Mouse (Mus musculus) brain, embryonic 18.5 days (tissue): ENCODE results near the gene Otud1.
A peak's percentile ranks its signal among the peaks of the same experiment; 100 is the strongest.

Experiments
- DNase-seq: peaks from one replicate; pipeline ENCODE4 v3.0.0-alpha.2; 2012; ENCODE audit warnings: low read depth, low spot score

Gene Otud1

DNA sequence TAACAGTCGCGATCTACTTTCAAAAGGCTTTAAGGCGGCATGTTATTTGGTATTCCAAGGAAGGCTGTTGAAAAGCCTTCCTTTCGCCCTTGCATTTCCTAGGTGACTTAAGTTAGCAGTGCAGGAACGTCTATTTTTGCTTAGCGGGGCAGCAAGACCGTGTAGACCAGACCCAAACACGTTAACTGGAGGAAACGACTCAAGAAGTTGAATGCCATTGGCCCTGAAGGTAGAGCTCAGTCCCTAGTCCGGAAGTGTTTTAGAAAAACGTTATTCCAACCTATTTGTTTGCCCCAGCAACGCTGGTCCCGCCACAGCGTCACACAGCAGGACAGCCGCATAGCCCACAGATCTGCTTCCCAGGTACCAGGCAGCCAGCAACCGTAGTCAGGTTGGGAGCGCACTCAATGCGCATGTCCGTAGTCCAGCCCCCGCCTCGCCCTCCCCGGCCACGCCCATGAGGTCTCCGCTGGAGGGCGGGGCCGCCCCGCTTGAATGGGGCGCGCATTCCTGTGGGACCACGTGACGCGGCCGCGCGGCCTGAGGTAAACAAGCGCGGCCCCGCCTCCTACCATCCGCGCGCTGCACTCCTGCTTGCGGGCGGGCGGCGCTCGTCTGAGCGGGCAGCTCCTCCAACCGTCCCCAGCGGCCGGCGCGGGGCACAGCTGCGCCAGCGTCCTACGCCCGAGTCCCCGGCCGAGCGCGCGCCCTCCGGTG is at the start of gene Otud1:
TSS of gene Otud1 (plus strand) at position 595 of the 717 bp plus-strand sequence.
- peak; percentile 85 for DNase-seq

DNA sequence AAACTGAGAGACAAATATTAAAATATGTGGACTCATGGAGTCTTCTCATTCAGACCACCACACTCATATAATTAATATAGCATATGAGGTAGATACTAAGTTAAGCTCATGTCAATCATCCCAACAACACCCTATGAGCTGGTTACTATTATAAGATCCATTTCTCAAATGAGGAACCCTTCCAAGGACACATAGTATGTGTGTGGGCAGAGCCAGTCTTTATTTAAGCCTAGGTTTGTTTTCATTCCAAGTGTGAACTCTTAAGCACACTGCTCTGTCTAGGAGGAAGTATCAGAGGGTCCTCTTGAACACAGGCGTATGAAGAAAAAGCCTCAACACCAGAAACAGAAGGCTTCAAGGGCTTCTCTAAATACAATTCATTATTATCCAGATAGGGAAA is 49.7 kb upstream of the Otud1 start:
- DNase-seq, result no peak

DNA sequence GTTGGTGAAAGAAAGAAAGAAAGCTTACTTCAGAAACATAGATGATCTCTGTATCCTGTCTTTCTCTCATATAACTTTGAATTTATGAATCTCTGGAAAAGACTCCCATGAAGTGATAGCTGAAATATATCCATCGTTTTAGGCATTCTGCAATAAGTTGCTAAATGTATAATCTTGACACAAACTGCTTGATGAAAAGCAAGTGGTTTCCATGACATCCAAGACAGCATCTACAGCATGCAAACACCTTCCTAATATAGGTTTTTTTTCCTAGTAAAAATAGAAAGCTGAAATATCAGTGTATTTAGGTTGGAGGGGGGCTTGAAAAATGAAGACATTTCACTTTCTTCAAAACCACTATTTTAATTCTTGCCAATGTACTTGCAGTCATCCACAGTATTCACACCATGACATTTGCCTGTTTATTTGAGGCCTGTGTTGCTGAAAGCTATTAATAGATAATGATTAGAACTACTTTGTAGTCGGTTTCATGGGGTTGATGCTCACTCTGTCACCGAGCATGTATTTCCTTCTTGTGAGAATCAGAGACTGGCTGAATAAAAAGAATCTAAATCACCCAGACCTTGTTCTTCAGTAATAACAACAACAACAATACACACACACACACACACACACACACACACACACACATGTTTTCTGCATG is 49.0 kb upstream of the Otud1 start:
- no peak for DNase-seq

DNA sequence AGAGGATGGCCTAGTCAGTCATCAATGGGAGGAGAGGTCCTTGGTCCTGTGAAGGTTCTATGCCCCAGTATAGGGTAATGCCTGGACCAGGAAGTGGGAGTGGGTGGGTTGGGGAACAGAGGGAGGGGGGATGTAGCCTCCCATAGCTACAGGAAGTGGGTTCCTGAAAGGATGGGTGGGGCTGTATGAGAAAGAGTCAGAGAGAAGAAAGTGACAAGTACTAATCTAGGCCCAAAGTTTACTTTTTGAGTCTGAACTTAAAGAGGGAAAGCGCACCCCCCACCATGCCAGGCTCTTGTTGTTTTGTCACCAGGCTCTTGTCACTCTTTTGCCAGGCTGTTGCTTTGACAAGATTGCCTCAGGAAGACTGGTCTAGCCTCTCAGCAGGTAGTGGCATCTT is 35.5 kb upstream of the Otud1 start:
- DNase-seq, result no peak

DNA sequence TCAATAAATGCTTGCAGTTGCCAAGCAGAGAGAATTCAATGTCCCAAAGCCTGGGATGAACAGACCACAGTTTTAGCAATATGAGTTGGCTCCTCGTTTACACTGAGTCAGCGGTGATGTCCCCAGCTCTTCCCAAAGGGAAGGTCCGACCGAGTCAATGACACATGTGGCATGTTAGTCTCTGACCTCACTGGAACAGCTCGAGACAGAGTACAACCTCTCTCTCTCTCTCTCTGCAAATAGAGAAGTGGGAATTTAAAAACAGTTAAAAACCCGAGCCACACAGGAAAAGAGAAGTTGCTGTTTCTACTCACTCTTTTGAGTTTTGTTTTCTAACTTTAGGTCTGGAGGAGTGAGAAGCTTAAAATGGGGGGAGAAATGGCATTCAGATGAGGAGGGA is 30.5 kb upstream of the Otud1 start:
- DNase-seq, result no peak

DNA sequence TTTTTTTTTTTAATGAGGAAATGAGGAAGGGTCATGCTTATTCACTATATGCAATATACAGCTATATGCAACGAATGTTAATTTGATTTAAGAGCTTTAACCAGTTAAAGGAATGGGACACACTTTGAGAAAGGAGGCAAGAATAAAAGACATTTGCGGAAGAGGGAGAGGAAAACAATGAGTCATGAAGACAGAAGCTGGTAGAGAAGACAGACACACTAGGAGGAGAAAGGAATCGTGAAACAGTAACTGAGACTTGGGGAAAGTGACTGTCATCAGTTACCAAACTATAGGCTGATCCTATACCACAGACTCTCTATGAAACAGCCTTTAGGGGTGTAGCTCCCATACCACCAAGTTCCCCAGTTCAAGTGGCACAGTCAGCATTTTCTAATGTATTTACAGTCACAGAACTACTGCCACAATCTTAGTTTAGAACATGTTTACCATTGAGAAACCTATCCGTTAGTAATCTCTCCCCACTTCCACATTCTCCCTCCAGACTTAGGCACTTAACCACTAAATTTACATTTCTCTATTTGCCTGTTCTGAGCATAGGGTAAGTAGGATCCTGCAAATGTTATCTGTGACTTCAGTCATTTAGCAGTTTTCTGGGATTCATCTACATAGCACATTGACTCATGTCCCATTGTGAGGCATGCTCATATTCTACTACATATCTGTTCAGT is 29.5 kb upstream of the Otud1 start:
- no peak for DNase-seq

DNA sequence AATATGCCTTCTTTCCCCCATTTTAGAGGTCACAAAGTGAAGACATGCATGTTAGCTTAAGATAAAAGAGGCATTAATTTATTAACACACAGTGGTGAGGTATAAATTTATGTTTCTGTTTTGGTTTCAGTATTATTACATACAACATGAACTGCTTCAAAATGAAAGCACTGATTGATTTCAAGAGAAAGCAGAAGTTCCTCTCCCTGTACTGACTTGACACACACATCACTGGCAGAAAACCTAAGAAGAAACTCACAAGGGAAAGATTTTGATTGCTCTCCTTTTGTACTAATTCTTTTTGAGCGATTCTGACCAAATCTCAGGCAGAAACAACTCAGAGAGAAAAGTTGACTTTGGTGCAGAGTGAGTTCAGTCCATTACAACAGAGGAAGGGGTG is 27.0 kb upstream of the Otud1 start:
- DNase-seq, result no peak

DNA sequence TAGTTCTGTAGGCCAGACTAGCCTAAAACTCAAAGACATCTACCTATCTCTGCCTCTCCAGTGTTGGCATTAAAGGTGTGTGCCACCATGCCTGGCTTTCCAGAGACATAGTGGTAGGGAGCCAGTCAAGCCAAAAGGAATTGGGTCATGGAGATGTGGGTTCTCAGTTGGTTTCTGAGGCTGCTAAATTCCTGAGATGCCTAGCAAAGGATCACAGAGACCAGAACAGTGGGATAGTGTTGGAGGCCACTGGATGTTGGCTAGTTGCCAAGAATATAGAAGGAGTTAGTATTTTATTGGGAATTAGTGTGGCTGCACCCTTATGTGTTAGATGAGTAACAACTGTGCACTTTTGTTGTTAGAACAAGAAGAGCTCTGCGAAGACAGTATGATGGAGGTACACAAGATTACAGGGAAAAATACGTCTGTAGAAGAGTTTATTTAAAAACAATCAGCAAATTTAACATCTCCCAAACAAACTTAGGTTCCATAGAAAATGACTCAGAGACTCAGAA is 24.1 kb upstream of the Otud1 start:
- DNase-seq, result no peak

DNA sequence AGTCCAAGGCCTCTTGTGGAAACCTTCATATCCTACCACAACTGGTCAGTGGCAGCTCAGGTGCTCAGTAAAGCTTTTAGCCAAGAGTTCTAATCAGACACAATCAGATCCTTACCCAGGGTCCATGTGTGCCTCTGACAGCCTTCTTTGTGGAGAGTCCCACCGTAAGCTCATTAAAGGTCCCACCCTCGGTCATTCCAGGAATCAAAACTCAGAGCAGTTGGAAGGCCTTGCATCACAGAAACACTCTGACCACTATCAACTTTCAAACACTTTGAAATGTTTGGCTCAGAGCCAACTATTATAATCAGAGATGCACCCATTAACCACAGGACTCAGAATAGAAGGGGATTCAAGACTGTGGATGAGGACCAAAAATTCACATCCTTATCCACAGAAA is 12.4 kb upstream of the Otud1 start:
- no peak for DNase-seq

DNA sequence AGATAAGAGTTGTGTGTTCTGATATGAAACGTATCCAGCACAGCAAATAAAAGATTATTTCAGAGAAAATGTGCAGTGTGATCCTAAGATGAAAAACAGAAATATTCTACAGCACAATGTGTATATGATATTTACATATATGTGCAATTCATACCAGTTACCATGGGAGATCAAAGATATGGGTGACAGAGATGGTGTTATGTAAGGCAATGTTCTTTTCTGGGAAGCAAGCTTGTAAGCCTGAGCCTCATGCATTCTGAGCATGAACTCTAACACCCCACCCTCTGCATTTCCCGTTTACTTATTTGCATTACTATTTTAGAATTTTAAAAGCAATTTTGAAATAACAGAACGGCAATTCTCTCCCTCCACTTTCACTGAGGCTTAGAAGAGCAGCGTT is 11.4 kb upstream of the Otud1 start:
- no peak for DNase-seq

DNA sequence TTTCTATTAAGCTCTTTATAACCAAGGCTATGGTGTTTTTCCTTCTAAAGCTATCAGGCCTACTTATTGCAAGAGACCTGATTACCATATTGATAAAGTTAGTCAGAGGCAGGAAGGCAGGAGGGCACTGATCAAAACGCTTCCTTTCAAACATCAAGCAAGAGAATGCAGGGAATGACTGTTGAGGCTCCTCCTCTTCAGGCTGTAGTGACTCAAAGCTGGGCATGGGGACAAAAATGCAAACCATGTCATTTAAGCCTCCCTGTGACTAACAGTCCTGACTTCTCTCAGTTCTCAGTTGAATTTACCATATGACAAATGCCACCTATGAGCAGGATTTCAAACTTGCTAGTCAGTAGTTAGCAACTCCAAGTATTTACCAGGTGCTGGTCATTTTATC is 10.6 kb upstream of the Otud1 start:
- DNase-seq, result no peak

DNA sequence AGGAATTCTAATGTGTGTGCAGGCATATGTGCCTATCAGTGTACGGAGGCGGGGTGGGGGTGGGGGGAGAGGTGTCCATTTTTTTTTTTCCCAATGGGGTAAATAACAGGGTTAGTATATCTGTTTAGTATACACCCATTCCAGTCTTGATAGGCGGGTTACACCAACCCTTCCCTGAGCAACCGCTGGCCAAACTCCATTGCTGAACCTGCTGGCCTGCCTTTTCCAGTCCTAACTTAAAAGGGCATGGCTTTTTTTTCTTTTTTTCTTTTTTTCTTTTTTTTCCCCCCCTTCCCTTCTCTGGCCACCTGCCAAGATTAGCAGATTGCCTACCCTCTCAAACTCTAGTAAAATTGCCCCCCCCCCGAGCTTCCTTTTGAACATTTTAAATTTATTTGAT is 1.1 kb upstream of the Otud1 start:
- no peak for DNase-seq

DNA sequence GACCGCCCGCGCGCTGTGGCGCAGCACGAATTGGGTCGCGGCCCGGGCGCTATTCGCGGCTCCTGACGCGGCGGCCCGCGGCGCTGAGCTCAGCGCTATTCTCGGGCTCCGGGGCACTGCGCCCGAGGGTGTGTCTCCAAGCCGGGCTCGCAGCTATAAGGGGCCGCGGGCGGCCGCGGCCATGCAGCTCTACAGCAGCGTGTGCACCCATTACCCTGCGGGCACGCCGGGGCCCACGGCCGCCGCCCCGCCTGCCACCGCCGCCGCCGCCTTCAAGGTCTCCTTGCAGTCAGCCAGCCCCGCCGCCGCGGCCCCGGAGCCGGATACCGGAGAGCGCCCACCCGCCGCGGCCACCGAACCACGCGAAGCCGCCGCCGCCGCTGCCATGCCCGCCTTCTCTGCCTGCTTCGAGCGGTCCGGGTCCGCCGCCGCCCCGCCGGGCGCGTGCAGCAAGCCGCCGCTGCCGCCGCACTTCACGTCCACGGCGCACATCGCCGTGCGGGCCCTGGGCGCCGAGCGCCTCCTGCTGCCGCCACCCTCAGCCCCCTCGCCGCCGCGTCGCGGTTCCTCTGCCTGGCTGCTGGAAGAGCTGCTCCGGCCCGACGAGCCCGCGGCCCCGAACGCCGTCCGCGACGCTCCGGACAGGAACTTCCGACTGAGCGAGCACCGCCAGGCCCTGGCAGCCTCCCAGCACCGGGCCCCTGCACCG is 483 bp downstream of the Otud1 start:
- DNase-seq, result no peak

DNA sequence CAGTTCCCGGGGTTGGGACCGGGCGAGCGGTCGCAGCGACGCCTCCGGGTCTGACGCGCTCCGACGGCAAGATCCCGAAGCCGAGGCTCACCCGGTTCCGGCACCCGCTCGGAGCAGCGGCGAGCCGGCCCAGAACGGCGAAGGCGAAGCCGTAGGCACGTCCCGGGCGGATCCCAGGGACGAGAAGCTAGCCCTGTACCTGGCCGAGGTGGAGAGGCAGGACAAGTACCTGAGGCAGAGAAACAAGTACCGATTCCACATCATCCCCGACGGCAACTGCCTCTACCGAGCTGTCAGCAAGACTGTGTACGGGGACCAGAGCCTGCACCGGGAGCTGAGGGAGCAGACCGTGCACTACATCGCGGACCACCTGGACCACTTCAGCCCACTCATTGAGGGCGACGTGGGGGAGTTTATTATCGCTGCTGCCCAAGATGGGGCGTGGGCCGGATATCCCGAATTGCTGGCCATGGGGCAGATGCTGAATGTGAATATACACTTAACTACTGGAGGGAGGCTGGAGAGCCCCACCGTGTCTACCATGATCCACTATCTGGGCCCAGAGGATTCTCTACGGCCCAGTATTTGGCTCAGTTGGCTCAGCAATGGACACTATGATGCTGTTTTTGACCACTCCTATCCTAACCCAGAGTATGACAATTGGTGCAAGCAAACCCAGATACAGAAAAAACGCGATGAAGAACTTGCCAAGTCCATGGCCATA is 1.3 kb downstream of the Otud1 start:
- DNase-seq, result no peak

DNA sequence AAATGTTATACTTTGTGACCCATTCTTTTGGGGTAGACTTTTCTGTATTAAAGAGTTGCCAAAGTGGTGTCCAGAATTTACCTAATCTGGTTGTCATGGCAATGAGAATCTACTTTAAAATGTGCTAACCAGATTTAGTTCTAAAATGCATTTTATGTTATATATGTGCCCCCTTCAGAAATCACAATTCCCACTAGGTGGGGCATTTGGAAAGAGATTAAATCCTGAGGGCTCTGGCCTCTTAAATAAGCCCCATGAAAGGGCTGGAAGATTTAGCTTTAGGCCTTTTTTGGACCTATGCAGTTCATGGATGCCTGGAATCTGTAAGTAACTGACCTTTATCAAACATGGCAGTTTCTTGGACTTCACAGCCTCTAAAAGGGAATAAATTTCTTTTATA is 3.3 kb downstream of the Otud1 start:
- DNase-seq, result no peak

DNA sequence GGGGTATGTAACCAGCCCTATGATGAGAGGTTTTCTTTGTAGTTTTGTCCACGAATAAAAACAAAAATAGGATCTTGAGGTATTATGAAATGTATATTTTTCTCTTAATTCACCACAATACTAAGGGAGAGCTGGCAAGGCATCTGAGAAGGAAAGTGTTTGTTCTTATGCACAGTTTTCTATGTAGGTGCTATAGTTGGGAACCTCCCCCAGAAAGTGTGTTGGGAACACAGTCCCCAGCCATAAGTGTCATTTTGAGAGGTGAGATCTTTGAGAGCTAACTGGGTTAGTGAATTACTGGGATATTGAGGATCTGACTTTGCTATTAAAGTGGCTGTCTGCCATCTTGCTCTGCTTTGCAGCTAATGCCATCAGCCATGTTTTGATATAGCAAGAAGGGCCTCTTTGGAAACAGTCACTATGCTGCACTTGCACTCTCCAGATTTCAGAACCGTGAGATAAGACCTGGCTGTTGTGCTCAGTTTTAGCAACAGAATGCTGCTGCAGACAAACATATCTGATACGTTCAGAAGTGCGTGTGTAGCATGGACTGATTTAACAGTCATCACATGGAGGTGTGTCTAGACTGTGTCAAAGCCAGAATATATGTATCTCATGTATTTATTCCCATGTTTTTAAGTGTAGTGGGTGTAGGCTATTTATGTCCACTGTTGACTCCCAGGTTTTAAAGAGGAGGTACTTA is 5.7 kb downstream of the Otud1 start:
- DNase-seq, result no peak

DNA sequence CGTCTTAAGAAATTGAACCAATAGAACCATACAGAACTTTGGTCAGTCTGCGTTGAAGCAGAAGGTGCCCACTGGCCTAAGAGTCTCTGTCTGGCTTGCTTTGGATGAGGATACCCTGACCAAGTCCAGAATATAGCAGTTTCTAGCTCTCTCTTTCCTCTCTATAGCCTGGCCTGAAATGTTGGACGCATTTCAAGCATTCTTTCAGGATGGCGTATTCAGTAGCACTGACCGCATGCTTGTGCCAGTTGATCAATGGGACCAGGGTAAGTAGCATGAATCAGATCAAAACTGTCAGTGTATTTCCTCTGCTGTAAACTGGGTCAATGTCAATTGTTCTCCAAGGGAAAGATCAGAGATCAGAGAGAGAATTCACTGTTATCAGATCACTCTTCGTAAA is 6.6 kb downstream of the Otud1 start:
- DNase-seq, result no peak

DNA sequence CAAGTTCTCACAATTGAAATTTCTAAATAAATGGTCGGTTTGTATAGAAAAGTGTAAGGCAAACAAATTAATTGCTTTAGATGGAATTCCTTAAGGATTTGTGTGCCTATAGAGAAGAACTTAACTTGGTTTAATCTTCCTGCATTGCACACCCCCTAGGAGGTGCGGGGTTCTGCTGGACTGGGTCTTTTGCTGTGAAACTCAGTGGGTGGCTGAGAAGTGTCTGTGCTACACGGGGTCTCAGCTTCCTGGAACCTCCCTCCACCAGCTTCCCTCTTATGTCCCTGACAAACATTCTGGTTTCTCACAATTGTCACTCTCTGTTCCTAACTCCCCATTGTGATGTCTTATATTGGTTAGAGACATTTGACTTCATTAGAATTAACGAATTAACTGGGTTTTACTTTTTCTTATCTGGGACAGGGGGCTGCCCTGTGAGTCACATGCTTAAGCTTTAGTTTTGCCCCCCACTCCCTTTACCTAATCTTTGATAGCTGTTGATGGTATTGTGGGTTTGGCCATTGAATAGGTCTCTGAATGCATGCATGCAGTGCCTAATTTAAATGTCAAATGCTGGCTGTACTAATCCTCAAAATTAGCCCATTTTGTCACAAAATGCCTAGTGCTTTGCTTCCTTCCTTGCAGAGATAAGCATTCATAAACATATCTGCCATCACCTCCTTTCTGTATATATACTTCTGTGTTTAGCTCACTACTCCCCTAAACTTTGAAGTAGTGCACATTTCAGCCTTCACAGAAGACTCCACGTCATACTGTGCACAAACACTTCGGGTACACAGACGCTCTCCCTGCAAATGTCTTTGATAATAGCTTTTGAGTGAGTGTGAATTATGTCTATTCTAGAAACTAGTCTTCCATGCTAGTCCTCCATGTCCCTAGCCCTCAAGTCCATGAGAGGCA is 7.3 kb downstream of the Otud1 start:
- no peak for DNase-seq

DNA sequence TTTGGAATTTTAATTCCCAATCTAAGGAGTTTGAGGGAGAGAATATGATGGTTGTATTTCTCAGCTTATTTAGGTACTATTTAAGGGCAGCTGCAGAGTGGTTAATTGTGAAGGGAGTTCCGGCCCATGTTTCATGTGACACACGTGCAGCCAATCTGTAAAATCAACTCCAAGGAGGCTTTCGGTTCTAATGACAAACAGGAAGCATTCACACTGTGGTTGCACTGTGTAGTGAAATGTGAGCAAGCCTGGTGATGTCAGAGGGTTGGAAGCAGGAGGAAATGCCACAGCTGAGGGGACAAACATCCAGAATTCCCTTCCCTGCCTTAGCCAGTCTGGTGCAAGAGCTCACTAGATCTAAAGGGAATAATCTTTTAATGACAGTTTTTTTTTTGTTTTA is 8.3 kb downstream of the Otud1 start:
- DNase-seq, result no peak
